Mouse (Mus musculus) bone marrow macrophage, adult 2 months (primary cell): ENCODE results near the gene Zfp967. TPM values are rescaled to one million over a fixed set of nuclear protein-coding genes. Genes with fewer than 3 reads are reported as not detected.
"Not testable (repeated sequence)": the region's sequence is repeated elsewhere in the genome, so short reads cannot be mapped to it uniquely, and the experiment has no call there.

Source experiments
- H3K27ac ChIP-seq: 2 replicates; pipeline ENCODE4 v1.5.1; 2012; ENCODE audit warnings: low read depth, low read length; ENCODE audit not compliant: insufficient read depth
- H3K4me1 ChIP-seq: 2 replicates; pipeline ENCODE4 v1.6.1; 2012; ENCODE audit warnings: low read length; ENCODE audit not compliant: control insufficient read depth, insufficient read depth
- H3K4me3 ChIP-seq: 2 replicates; pipeline ENCODE4 v1.5.1; 2012; ENCODE audit warnings: mild to moderate bottlenecking, low read length, moderate library complexity; ENCODE audit not compliant: insufficient read depth
- polyA plus RNA-seq: library from polyadenylated mRNA; stranded (reverse); fragments of >200 nt; gene quantifications from 2 replicates; pipeline ENCODE4 v1.2.4, GENCODE M21; 2012; ENCODE audit not compliant: missing spikeins, insufficient read depth, insufficient read length

Gene Zfp967
- not detected in 2 replicates for polyA plus RNA-seq

DNA sequence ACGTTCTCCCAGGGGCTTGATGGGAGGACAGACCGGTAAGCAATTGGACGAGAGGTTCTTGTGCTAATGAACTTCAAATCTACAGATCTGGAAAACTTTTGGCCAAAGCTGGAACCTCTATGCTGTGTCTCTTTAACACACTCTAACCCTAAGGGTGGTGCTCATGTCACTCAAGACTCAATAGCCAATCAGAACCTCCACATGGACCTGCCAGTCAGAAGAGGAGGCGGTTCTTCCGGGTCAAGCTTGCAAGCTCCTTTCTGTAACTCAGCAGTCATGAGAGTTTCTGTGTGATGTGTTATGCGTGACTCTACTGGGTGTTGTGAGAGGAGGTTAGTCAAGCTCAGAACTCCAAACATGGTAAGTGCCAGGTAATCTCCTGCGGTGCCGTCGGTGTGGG lies at the start of gene Zfp967:
Gene Zfp967 (plus strand): TSS at position 301 of the 400 bp plus-strand sequence.
- H3K27ac ChIP-seq, H3K4me1 ChIP-seq: not testable (repeated sequence)

DNA sequence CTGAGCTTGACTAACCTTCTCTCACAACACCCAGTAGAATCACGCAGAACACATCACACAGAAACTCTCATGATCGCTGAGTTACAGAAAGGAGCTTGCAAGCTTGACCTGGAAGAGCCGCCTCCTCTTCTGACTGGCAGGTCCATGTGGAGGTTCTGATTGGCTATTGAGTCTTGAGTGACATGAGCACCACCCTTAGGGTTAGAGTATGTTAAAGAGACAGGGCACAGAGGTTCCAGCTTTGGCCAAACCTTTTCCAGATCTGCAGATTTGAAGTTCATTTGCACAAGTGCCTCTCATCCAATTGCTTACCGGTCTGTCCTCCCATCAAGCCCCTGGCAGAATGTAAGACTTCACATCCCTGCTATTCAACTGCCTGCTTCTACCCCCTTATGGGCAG lies 34.2 kb upstream of the Zfp967 start, which contains the start of gene Gm14434:
Gene Gm14434 (minus strand): TSS at position 101 of the 400 bp plus-strand sequence.
- H3K4me3 ChIP-seq, H3K27ac ChIP-seq, H3K4me1 ChIP-seq: not testable (repeated sequence)

More for the DNA sequence above, at the start of gene Zfp967:
- not testable (repeated sequence) for H3K4me3 ChIP-seq

Other genes starting within 250 kb of the Zfp967 start
- gene Gm11009, start 201.6 kb upstream of the Zfp967 start, polyA plus RNA-seq: not detected in 2 replicates
- 11.5 and 13.0 TPM in 2 replicates for gene Gm14435, start 97.5 kb upstream of the Zfp967 start, polyA plus RNA-seq
- gene Gm14434, start 34.3 kb upstream of the Zfp967 start, polyA plus RNA-seq: 11.2 and 12.9 TPM in 2 replicates
- 2.6 and 17.2 TPM in 2 replicates for gene Gm14308, start 115.3 kb downstream of the Zfp967 start, polyA plus RNA-seq
- gene Zfp973, start 149.5 kb downstream of the Zfp967 start, polyA plus RNA-seq: 6.3 and 10.3 TPM in 2 replicates
- gene Gm14305, start 187.3 kb downstream of the Zfp967 start, polyA plus RNA-seq: 2.0 and 8.1 TPM in 2 replicates